Mouse (Mus musculus): ENCODE data around the gene Gng3. TPM values are rescaled to one million over a fixed set of nuclear protein-coding genes. Genes with fewer than 3 reads are reported as not detected.
"Not testable (repeated sequence)": the region's sequence is repeated elsewhere in the genome, so short reads cannot be mapped to it uniquely, and the experiment has no call there.

The Gng3 gene
- total RNA-seq (2021): not detected
- long read RNA-seq, experiment 1, partial matches to known transcripts: 0 of 1 reads
- long read RNA-seq, experiment 1, other reads (novel, unspliced or antisense): 1 of 1 reads
- long read RNA-seq, experiment 2, partial matches to known transcripts: 0 of 1 reads
- long read RNA-seq, experiment 2, other reads (novel, unspliced or antisense): 1 of 1 reads

- intact Hi-C loops (cut with DNase I; ENCODE audit: low total_unique reads): no loop called here
- DNase-seq: no peak
Observed at GRCm38 (mm10) chr19:8839103-8839907, at the start of gene Gng3. Gng3 (minus strand) TSS chr19:8839194.

- no peak for DNase-seq
- intact Hi-C loops (cut with DNase I; ENCODE audit: low total_unique reads): no loop called here
Observed at GRCm38 (mm10) chr19:8887585-8888463, 48.8 kb upstream of the Gng3 start.

- DNase-seq: no peak
- intact Hi-C loops (cut with DNase I; ENCODE audit: low total_unique reads): no loop called here
Observed at GRCm38 (mm10) chr19:8886916-8887584, 48.1 kb upstream of the Gng3 start.

- no peak for DNase-seq
- intact Hi-C loops (cut with DNase I; ENCODE audit: low total_unique reads): no loop called here
Observed at GRCm38 (mm10) chr19:8883616-8884015, 44.6 kb upstream of the Gng3 start, which contains the start of the genes Lbhd1 and Gm49403. Lbhd1 (plus strand) TSS chr19:8883732. Gm49403 (plus strand) TSS chr19:8883930.

- intact Hi-C loops (cut with DNase I; ENCODE audit: low total_unique reads): no loop called here
- no peak for DNase-seq
Observed at GRCm38 (mm10) chr19:8881034-8881392, 42.0 kb upstream of the Gng3 start.

- intact Hi-C loops (cut with DNase I; ENCODE audit: low total_unique reads): no loop called here
Observed at GRCm38 (mm10) chr19:8880311-8881033, 41.5 kb upstream of the Gng3 start, which contains the start of gene Uqcc3. Uqcc3 (minus strand) TSS chr19:8880923.

GRCm38 (mm10) chr19:8875031-8875430 lies 36.0 kb upstream of the Gng3 start:
- intact Hi-C loops (cut with DNase I; ENCODE audit: low total_unique reads): no loop called here
- DNase-seq: no peak

More at GRCm38 (mm10) chr19:8880311-8881033, 41.5 kb upstream of the Gng3 start, which contains the start of gene Uqcc3:
- peak; percentile 89 for DNase-seq

- no peak for DNase-seq
- intact Hi-C loops (cut with DNase I; ENCODE audit: low total_unique reads): no loop called here
Observed at GRCm38 (mm10) chr19:8872266-8872840, 33.4 kb upstream of the Gng3 start.

GRCm38 (mm10) chr19:8871267-8872186 lies 32.5 kb upstream of the Gng3 start, which contains the start of gene Ubxn1:
Ubxn1 (plus strand) TSS chr19:8871496.
- intact Hi-C loops (cut with DNase I; ENCODE audit: low total_unique reads): no loop called here
- peak; percentile 97 for DNase-seq

- intact Hi-C loops (cut with DNase I; ENCODE audit: low total_unique reads): no loop called here
- no peak for DNase-seq
Observed at GRCm38 (mm10) chr19:8870838-8871237, 31.8 kb upstream of the Gng3 start.

GRCm38 (mm10) chr19:8870381-8870780 lies 31.4 kb upstream of the Gng3 start:
- intact Hi-C loops (cut with DNase I; ENCODE audit: low total_unique reads): not testable (repeated sequence)

GRCm38 (mm10) chr19:8864265-8864664 lies 25.3 kb upstream of the Gng3 start:
- DNase-seq: no peak
- intact Hi-C loops (cut with DNase I; ENCODE audit: low total_unique reads): no loop called here

More at GRCm38 (mm10) chr19:8870381-8870780, 31.4 kb upstream of the Gng3 start:
- not testable (repeated sequence) for DNase-seq

- no peak for DNase-seq
- intact Hi-C loops (cut with DNase I; ENCODE audit: low total_unique reads): no loop called here
Observed at GRCm38 (mm10) chr19:8859018-8859417, 20.0 kb upstream of the Gng3 start.

- DNase-seq: peak; percentile 46
- intact Hi-C loops (cut with DNase I; ENCODE audit: low total_unique reads): no loop called here
Observed at GRCm38 (mm10) chr19:8857689-8858088, 18.7 kb upstream of the Gng3 start.

- intact Hi-C loops (cut with DNase I; ENCODE audit: low total_unique reads): no loop called here
- DNase-seq: no peak
Observed at GRCm38 (mm10) chr19:8853117-8853516, 14.1 kb upstream of the Gng3 start.

- intact Hi-C loops (cut with DNase I; ENCODE audit: low total_unique reads): no loop called here
- DNase-seq: peak; percentile 61
Observed at GRCm38 (mm10) chr19:8852236-8852928, 13.4 kb upstream of the Gng3 start.

- intact Hi-C loops (cut with DNase I; ENCODE audit: low total_unique reads): no loop called here
- no peak for DNase-seq
Observed at GRCm38 (mm10) chr19:8851639-8852038, 12.6 kb upstream of the Gng3 start.

Data from gastrocnemius, postnatal 14 days (tissue).